Mouse (Mus musculus) layer of hippocampus, postnatal 36 days (tissue): Measurements from ENCODE around the gene Rtl8a. TPM values are rescaled to one million over a fixed set of nuclear protein-coding genes. Genes with fewer than 3 reads are reported as not detected.

Source experiments
- total RNA-seq, 2 experiments: library from RNA; stranded (reverse); gene quantifications; 2 replicates each; pipeline ENCODE4 v1.2.3; 2021

The Rtl8a gene
- total RNA-seq, 2 experiments from 2014 or later: 187 to 256 TPM

Other genes with a start within 250 kb of the Rtl8a start
- not detected for gene Etd, start 208.8 kb downstream of the Rtl8a start, total RNA-seq
- gene Rtl8c, start 35.6 kb downstream of the Rtl8a start, total RNA-seq: 100 to 1,000 TPM; 175 to 179 TPM
- not detected for gene Gm14597, start 34.7 kb downstream of the Rtl8a start, total RNA-seq
- 100 to 1,000 TPM; 177 to 197 TPM for gene Rtl8b, start 26.7 kb upstream of the Rtl8a start, total RNA-seq
- under 1 TPM; 0.32 to 0.43 TPM for gene 4930502E18Rik, start 81.1 kb upstream of the Rtl8a start, total RNA-seq
- gene 1700013H16Rik, start 114.1 kb upstream of the Rtl8a start, total RNA-seq: not detected
- not detected for gene Zfp36l3, start 132.7 kb upstream of the Rtl8a start, total RNA-seq
- 1 to 10 TPM in 1 of 2 experiments, under 1 TPM in 1; 0.65 to 1.6 TPM for gene Xlr, start 154.0 kb upstream of the Rtl8a start, total RNA-seq